Mouse (Mus musculus) spleen, postnatal 14 days (tissue): ENCODE measurements around the gene Drd2.

Source experiments
- DNase-seq, 2 experiments: peaks; one replicate each; pipeline ENCODE4 v3.0.0; 2021 to 2022; ENCODE audit warnings: low spot score in 2 of 2

The Drd2 gene

GRCm38 (mm10) chr9:49452396-49452795 is 112.0 kb downstream of the Drd2 start:
- no peak for DNase-seq

- DNase-seq: no peak
Observed at GRCm38 (mm10) chr9:49456136-49456535, 115.7 kb downstream of the Drd2 start.
